Mouse (Mus musculus) brain, embryonic 14.5 days (tissue): Measurements from ENCODE around the gene Eef1akmt4. TPM values are rescaled to one million over a fixed set of nuclear protein-coding genes. Genes with fewer than 3 reads are reported as not detected.

Experiments
- DNase-seq: peaks from one replicate; pipeline ENCODE4 v3.0.0-alpha.2; 2011; ENCODE audit warnings: low read depth
- CTCF ChIP-seq: fragments of 200-500 bp; IDR thresholded peaks from 2 replicates; pipeline ENCODE4 v1.5.1; 2012; ENCODE audit warnings: inconsistent platforms, mild to moderate bottlenecking, moderate library complexity, borderline replicate concordance; ENCODE audit not compliant: insufficient read depth, insufficient read length; ENCODE audit errors: extremely low read depth
- POLR2A ChIP-seq: fragments of 200-500 bp; IDR thresholded peaks from 2 replicates; pipeline ENCODE4 v1.6.1; 2012; ENCODE audit warnings: mild to moderate bottlenecking, inconsistent platforms, borderline replicate concordance; ENCODE audit not compliant: poor library complexity, insufficient read depth, insufficient read length, severe bottlenecking; ENCODE audit errors: extremely low read depth
- polyA plus RNA-seq: library from polyadenylated mRNA; depleted of rRNA; stranded (reverse); fragments of >200 nt; gene quantifications from 2 replicates; pipeline ENCODE4 v1.2.3, GENCODE M21; 2012

Gene Eef1akmt4
- polyA plus RNA-seq, 1 experiment = 9.2 TPM

GRCm38 (mm10) chr16:20600511-20600910, 10.9 kb upstream of the Eef1akmt4 start:
- no peak for DNase-seq
- no peak for TF ChIP-seq CTCF
- TF ChIP-seq POLR2A = no peak

GRCm38 (mm10) chr16:20604705-20605104, 6.7 kb upstream of the Eef1akmt4 start:
- DNase-seq = peak; percentile 74

GRCm38 (mm10) chr16:20610501-20611356, 664 bp upstream of the Eef1akmt4 start:
- DNase-seq = peak; percentile 95
- TF ChIP-seq CTCF = no peak
- TF ChIP-seq POLR2A = peak; percentile 93; the same call in 1 of the 2 replicates

More at GRCm38 (mm10) chr16:20604705-20605104, 6.7 kb upstream of the Eef1akmt4 start:
- TF ChIP-seq CTCF (no peak), POLR2A (no peak)

GRCm38 (mm10) chr16:20619541-20620398, 8.4 kb downstream of the Eef1akmt4 start:
- TF ChIP-seq POLR2A = peak; percentile 18; the same call in 1 of the 2 replicates
- no peak for TF ChIP-seq CTCF

GRCm38 (mm10) chr16:20620399-20620735, 9.0 kb downstream of the Eef1akmt4 start:
- DNase-seq = peak; percentile 49
- TF ChIP-seq POLR2A (no peak), CTCF (no peak)

More at GRCm38 (mm10) chr16:20619541-20620398, 8.4 kb downstream of the Eef1akmt4 start:
- DNase-seq = peak; percentile 57

GRCm38 (mm10) chr16:20620751-20621190, 9.4 kb downstream of the Eef1akmt4 start:
- DNase-seq = peak; percentile 62
- TF ChIP-seq CTCF = no peak
- TF ChIP-seq POLR2A = no peak

- no peak for TF ChIP-seq CTCF
- TF ChIP-seq POLR2A = peak; percentile 36; the same call in 1 of the 2 replicates
- DNase-seq = peak; percentile 69
Observed at GRCm38 (mm10) chr16:20621191-20621990, 10.0 kb downstream of the Eef1akmt4 start, which contains the start of gene Camk2n2. Gene Camk2n2, minus strand, starts transcription at chr16:20621287.

GRCm38 (mm10) chr16:20621991-20622685, 10.7 kb downstream of the Eef1akmt4 start:
- TF ChIP-seq CTCF (no peak), POLR2A (no peak)
- DNase-seq = peak; percentile 87

- TF ChIP-seq CTCF = no peak
- no peak for TF ChIP-seq POLR2A
- no peak for DNase-seq
Observed at GRCm38 (mm10) chr16:20623211-20623610, 11.8 kb downstream of the Eef1akmt4 start.

- TF ChIP-seq CTCF (no peak), POLR2A (no peak)
- DNase-seq = peak; percentile 79
Observed at GRCm38 (mm10) chr16:20628871-20629391, 17.5 kb downstream of the Eef1akmt4 start.

GRCm38 (mm10) chr16:20629731-20630634, 18.6 kb downstream of the Eef1akmt4 start, which contains the start of gene Ece2:
Gene Ece2, plus strand, starts transcription at chr16:20629828.
- peak; percentile 57 for DNase-seq
- TF ChIP-seq CTCF = no peak
- 0 out of 2 replicates have a peak, but pooled peaks have one; percentile 21 for TF ChIP-seq POLR2A

- DNase-seq = no peak
- TF ChIP-seq CTCF = no peak
- TF ChIP-seq POLR2A = no peak
Observed at GRCm38 (mm10) chr16:20637410-20637809, 26.0 kb downstream of the Eef1akmt4 start.
